Mouse (Mus musculus): ENCODE results near the gene Fam173a. TPM values are rescaled to one million over a fixed set of nuclear protein-coding genes. Genes with fewer than 3 reads are reported as not detected.
"Not testable (repeated sequence)": the region's sequence is repeated elsewhere in the genome, so short reads cannot be mapped to it uniquely, and the experiment has no call there.

Fam173a gene
- polyA plus RNA-seq, 1 experiment from 2014 or later = 73.1 TPM

DNA sequence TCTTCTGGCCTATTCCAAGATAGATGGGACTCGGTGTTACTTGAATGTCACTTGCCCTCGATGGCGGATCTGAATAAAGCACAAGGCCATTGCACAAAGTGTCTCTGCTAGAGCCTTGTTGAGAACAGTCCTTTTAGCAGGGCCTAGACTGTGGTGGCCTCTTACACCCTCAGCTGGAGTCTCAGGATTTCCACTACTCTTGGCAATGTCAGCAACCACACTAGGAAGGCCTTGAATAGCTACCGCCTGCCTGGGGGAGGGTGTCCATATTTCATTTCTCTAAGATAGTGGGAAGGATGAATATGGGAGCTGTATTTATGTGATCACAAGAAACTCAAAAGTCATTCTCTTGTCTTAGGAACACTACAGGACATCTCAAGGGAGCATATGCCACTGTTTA lies 44.5 kb downstream of the Fam173a start:
- WGBS = 94% methylated on average over 4 of the region's 4 CpGs
- H3K4me2 ChIP-seq (replicated peaks) = no peak overlapping the region
- peaks cover 6% of the 10 kb centered on the region; the same call in 1 of the 2 replicates for H3K4me1 ChIP-seq
- no peak for ATAC-seq (ENCODE audit: low FRiP score, low read depth)
- H3K27me3 ChIP-seq = no peaks in the 10 kb centered on the region
- H3K4me3 ChIP-seq = no peak overlapping the region
- H3K9ac ChIP-seq = no peak overlapping the region
- H3K36me3 ChIP-seq = no peaks in the 10 kb centered on the region
- no peak overlapping the region for H3K27ac ChIP-seq
- no peaks in the 10 kb centered on the region for H3K9me3 ChIP-seq

DNA sequence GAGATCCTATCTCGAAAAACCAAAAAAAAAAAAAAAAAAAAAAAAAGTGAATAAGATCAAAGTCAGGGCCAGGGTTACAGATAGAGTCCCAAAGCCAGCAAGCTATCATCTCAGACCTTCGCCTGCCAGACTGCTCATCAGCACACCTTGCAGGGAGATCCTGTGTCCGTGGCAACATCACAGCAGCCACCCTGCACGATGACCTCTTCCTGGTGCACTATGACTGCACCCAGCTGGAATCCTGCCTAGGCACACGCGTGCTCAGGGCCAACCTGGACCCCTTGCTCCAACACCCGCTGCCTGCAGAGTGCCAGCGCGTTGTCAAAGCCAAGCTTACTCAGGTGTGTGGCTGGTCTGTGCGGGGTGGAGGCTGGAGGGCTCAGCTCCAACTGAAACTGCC lies 48.4 kb downstream of the Fam173a start:
- Histone ChIP-seq H3K9me3 (no peaks in the 10 kb centered on the region), H3K27ac (no peak overlapping the region)
- 77% methylated on average over 10 of the region's 10 CpGs for WGBS

GRCm38 (mm10) chr17:25743831-25744230 lies 48.9 kb downstream of the Fam173a start:
- H3K27ac ChIP-seq = no peak overlapping the region
- H3K27me3 ChIP-seq = no peaks in the 10 kb centered on the region
- H3K9ac ChIP-seq = no peak overlapping the region
- WGBS = 93% methylated on average over 9 of the region's 9 CpGs
- no peaks in the 10 kb centered on the region for H3K36me3 ChIP-seq
- ATAC-seq (ENCODE audit: low FRiP score, low read depth) = no peak
- H3K4me3 ChIP-seq = no peak overlapping the region
- no peaks in the 10 kb centered on the region for H3K9me3 ChIP-seq
- H3K4me2 ChIP-seq (replicated peaks) = no peak overlapping the region
- H3K4me1 ChIP-seq = no peaks in the 10 kb centered on the region

More for the DNA sequence above, 48.4 kb downstream of the Fam173a start:
- Histone ChIP-seq H3K9ac (no peak overlapping the region), H3K27me3 (no peaks in the 10 kb centered on the region), H3K4me3 (no peak overlapping the region), H3K4me1 (no peaks in the 10 kb centered on the region), H3K4me2 (replicated peaks) (no peak overlapping the region), H3K36me3 (no peaks in the 10 kb centered on the region)
- no peak for ATAC-seq (ENCODE audit: low FRiP score, low read depth)

DNA sequence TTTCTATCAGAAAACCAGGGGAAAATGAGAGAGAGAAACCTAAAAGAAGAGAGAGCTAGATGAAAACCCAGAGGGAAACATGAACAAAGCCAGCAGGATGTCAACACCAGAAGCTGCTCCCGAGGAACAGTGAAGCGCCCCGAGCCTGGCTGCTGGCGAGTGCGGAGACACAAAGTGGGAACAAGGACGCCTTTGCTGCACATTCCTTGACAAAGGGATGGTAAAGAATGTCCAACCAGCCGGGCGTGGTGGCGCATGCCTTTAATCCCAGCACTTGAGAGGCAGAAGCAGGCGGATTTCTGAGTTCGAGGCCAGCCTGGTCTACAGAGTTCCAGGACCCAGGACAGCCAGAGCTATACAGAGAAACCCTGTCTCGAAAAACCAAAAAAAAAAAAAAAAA lies 51.2 kb downstream of the Fam173a start:
- WGBS = 71% methylated on average over 12 of the region's 12 CpGs
- not testable (repeated sequence) for H3K27me3 ChIP-seq; H3K27ac ChIP-seq; H3K4me2 ChIP-seq (replicated peaks); H3K4me3 ChIP-seq; ATAC-seq (ENCODE audit: low FRiP score, low read depth); H3K9ac ChIP-seq; H3K9me3 ChIP-seq; H3K4me1 ChIP-seq; H3K36me3 ChIP-seq

Small RNAs within 50 kb of the gene (microRNA-seq; reads per million reads assigned to microRNA genes)
- gene Gm25083 (not detected), gene Mir3082 (0.52 reads per million), gene Mir6966 (not detected)

Other genes with a start within 250 kb of the Fam173a start
- 15.0 and 16.5 TPM in 2 replicates for gene Sox8, start 222.2 kb downstream of the Fam173a start, polyA plus RNA-seq (2015; fragmentation: Nextera tagmentation; extraction: Ambion mirVana)
- 31.2 and 33.2 TPM in 2 replicates for gene Lmf1, start 213.8 kb downstream of the Fam173a start, polyA plus RNA-seq (2015; fragmentation: Nextera tagmentation; extraction: Ambion mirVana)
- 1.7 and 2.6 TPM in 2 replicates for gene Gng13, start 75.7 kb downstream of the Fam173a start, polyA plus RNA-seq (2015; fragmentation: Nextera tagmentation; extraction: Ambion mirVana)
- 32.2 and 34.8 TPM in 2 replicates for gene Chtf18, start 65.5 kb downstream of the Fam173a start, polyA plus RNA-seq (2015; fragmentation: Nextera tagmentation; extraction: Ambion mirVana)
- 25.8 and 27.0 TPM in 2 replicates for gene Rpusd1, start 65.2 kb downstream of the Fam173a start, polyA plus RNA-seq (2015; fragmentation: Nextera tagmentation; extraction: Ambion mirVana)
- not detected in 2 replicates for gene Mslnl, start 56.9 kb downstream of the Fam173a start, polyA plus RNA-seq (2015; fragmentation: Nextera tagmentation; extraction: Ambion mirVana)
- gene Msln, start 38.5 kb downstream of the Fam173a start, polyA plus RNA-seq (2015; fragmentation: Nextera tagmentation; extraction: Ambion mirVana) = not detected in 2 replicates
- 25.5 and 25.7 TPM in 2 replicates for gene Narfl, start 19.1 kb downstream of the Fam173a start, polyA plus RNA-seq (2015; fragmentation: Nextera tagmentation; extraction: Ambion mirVana)
- 85.1 and 98.6 TPM in 2 replicates for gene Haghl, start 7.2 kb downstream of the Fam173a start, polyA plus RNA-seq (2015; fragmentation: Nextera tagmentation; extraction: Ambion mirVana)
- gene Ccdc78, start 6.3 kb downstream of the Fam173a start, polyA plus RNA-seq (2015; fragmentation: Nextera tagmentation; extraction: Ambion mirVana) = 0.27 and 0.31 TPM in 2 replicates
- gene AC134908.4, start 2.8 kb upstream of the Fam173a start, polyA plus RNA-seq (2015; fragmentation: Nextera tagmentation; extraction: Ambion mirVana) = 2.2 TPM in 1 of 2 replicates, not detected in the other
- gene Metrn, start 4.2 kb upstream of the Fam173a start, polyA plus RNA-seq (2015; fragmentation: Nextera tagmentation; extraction: Ambion mirVana) = 50.7 and 52.5 TPM in 2 replicates
- 2.2 and 2.8 TPM in 2 replicates for gene Fbxl16, start 16.2 kb upstream of the Fam173a start, polyA plus RNA-seq (2015; fragmentation: Nextera tagmentation; extraction: Ambion mirVana)
- 25.2 and 27.7 TPM in 2 replicates for gene Wdr24, start 30.7 kb upstream of the Fam173a start, polyA plus RNA-seq (2015; fragmentation: Nextera tagmentation; extraction: Ambion mirVana)
- gene Jmjd8, start 36.0 kb upstream of the Fam173a start, polyA plus RNA-seq (2015; fragmentation: Nextera tagmentation; extraction: Ambion mirVana) = 57.9 and 60.7 TPM in 2 replicates
- 359 and 366 TPM in 2 replicates for gene Stub1, start 40.5 kb upstream of the Fam173a start, polyA plus RNA-seq (2015; fragmentation: Nextera tagmentation; extraction: Ambion mirVana)
- gene Rhbdl1, start 44.4 kb upstream of the Fam173a start, polyA plus RNA-seq (2015; fragmentation: Nextera tagmentation; extraction: Ambion mirVana) = 1.4 and 1.6 TPM in 2 replicates
- gene Gm20683, start 48.9 kb upstream of the Fam173a start, polyA plus RNA-seq (2015; fragmentation: Nextera tagmentation; extraction: Ambion mirVana) = 1.5 and 1.9 TPM in 2 replicates
- 25.7 and 26.8 TPM in 2 replicates for gene Rhot2, start 52.0 kb upstream of the Fam173a start, polyA plus RNA-seq (2015; fragmentation: Nextera tagmentation; extraction: Ambion mirVana)
- 24.9 and 26.2 TPM in 2 replicates for gene Wdr90, start 68.6 kb upstream of the Fam173a start, polyA plus RNA-seq (2015; fragmentation: Nextera tagmentation; extraction: Ambion mirVana)
- 9.8 and 12.2 TPM in 2 replicates for gene Mcrip2, start 75.9 kb upstream of the Fam173a start, polyA plus RNA-seq (2015; fragmentation: Nextera tagmentation; extraction: Ambion mirVana)
- gene Mettl26, start 82.2 kb upstream of the Fam173a start, polyA plus RNA-seq (2015; fragmentation: Nextera tagmentation; extraction: Ambion mirVana) = 56.1 and 56.2 TPM in 2 replicates
- gene Wfikkn1, start 88.0 kb upstream of the Fam173a start, polyA plus RNA-seq (2015; fragmentation: Nextera tagmentation; extraction: Ambion mirVana) = 0.41 and 0.57 TPM in 2 replicates
- gene Rab40c, start 126.8 kb upstream of the Fam173a start, polyA plus RNA-seq (2015; fragmentation: Nextera tagmentation; extraction: Ambion mirVana) = 33.4 and 37.6 TPM in 2 replicates
- gene Pigq, start 152.0 kb upstream of the Fam173a start, polyA plus RNA-seq (2015; fragmentation: Nextera tagmentation; extraction: Ambion mirVana) = 50.2 and 50.5 TPM in 2 replicates
- gene Nhlrc4, start 152.1 kb upstream of the Fam173a start, polyA plus RNA-seq (2015; fragmentation: Nextera tagmentation; extraction: Ambion mirVana) = not detected in 2 replicates
- gene A930017K11Rik, start 159.7 kb upstream of the Fam173a start, polyA plus RNA-seq (2015; fragmentation: Nextera tagmentation; extraction: Ambion mirVana) = 0.19 and 0.31 TPM in 2 replicates
- 24.8 and 25.4 TPM in 2 replicates for gene Capn15, start 192.9 kb upstream of the Fam173a start, polyA plus RNA-seq (2015; fragmentation: Nextera tagmentation; extraction: Ambion mirVana)

Data from limb, embryonic 13.5 days (tissue).